Mouse (Mus musculus) kidney, adult 9 months (tissue): ENCODE data around the gene Gab3.

Source experiments
- DNase-seq: peaks from one replicate; pipeline ENCODE4 v3.0.0; 2022

Gab3 gene

DNA sequence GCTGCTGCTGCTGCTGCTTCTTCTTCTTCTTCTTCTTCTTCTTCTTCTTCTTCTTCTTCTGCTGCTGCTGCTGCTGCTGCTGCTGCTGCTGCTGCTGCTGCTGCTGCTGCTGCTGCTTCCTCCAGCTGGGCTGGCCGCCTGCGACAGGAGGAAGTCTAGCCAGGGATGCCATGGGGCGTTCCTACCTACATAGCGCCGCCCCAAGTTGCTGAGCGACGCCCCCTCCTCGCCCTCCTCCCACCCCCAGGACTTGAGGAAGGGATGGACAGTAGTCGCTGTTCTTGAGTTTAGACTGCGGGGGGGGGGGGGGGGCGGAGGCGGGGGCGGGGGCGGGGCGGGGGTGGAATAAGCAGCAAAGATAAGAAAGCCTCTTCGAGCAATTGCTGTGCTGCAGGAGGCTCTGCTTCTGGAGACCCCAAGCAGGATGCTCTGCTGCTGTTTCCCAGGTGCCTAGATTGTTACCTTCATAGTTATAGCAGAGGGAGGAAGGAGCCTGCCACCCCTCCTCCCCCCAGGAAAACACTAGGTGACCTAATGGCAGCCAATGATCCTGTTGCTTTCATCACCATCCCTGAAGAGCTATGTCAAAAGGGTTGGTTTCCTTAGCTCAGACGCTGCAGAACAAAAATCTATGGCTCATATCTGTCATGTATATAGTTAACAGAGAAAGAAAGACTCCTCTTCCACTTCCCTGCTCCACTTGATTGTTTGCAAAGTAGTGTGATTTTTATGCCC, at the start of gene Gab3:
Gene Gab3 (minus strand): TSS at position 685 of the 735 bp plus-strand sequence.
- DNase-seq = peak; percentile 37

- DNase-seq = peak; percentile 86
These were observed 45.4 kb upstream of the Gab3 start, which contains the start of gene Mpp1 for GRCm38 (mm10) chrX:75130467-75131160. Gene Mpp1 (minus strand): TSS chrX:75131016.

DNA sequence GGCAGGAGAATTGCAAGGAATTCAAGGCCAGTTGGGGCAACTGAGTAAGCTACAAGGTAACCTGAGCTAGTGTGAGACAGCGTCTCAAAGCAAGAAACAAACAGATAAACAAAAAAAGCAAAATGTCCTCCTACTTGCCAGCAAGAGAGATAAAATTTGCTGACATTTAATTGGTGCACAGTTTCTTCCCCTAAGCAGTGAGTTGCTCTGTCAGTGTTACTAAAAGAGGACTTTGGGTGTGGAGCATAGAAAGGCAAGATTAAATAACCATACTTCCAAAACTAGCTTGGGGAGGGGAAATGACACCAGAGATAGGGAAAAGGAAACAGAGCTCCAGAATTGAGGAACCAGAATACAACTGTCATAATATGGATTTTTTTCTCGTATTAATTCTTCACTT, 44.2 kb upstream of the Gab3 start:
- DNase-seq = no peak

DNA sequence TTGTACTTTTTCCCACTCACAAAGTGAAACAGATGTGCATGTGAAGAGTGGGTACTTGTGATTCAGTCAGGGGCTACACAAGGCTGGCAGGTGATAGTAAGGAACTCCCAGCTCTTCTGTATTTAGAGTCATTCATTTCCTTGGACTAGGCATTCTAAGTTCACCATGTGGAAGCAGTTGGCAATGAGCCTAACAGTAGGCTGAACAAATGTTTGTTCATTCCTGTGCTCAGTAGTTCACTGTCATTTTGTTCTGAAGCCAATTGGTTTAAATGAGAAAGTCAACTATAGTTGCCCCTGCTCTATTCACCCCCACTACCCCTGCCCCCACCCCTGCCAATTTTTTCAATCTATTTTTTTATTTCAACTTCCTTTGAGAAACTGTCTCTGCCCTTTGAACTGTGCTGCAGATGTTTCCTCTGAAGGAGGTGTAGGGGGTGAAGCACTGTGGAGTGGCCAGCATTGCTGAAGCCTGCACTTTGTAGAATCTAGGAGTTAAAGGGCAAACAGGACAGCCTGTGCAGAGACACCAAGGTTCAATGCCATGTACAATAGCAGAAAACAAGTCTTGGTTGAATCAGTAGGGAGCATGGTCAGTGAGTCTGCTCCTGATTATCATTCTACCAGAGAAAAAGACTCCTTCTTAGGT, 43.2 kb upstream of the Gab3 start:
- peak; percentile 72 for DNase-seq

- no peak for DNase-seq
These were observed 41.6 kb upstream of the Gab3 start for GRCm38 (mm10) chrX:75126893-75127292.

GRCm38 (mm10) chrX:75125606-75126005, 40.3 kb upstream of the Gab3 start:
- peak; percentile 59 for DNase-seq

GRCm38 (mm10) chrX:75115550-75115949, 30.3 kb upstream of the Gab3 start:
- no peak for DNase-seq

DNA sequence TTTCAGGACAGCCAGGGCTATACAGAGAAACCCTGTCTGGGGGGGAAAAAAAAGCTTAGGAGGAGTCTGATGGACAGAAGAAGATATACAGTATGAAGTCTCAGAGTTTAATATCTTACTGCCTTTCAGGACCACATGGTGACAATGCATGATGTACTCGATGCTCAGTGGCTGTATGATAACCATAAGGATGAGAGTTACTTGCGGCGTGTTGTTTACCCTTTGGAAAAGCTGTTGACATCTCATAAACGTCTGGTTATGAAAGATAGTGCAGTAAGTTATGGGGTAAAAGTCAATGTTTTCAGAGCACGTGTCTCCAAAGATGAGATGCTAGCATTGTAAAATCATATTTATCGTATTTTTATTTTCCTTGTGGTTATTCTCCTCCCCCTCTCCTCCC, 17.0 kb upstream of the Gab3 start:
- DNase-seq = no peak

- no peak for DNase-seq
These were observed 13.5 kb upstream of the Gab3 start for GRCm38 (mm10) chrX:75098799-75099198.

GRCm38 (mm10) chrX:75096163-75096770, 11.0 kb upstream of the Gab3 start:
- DNase-seq = no peak

DNA sequence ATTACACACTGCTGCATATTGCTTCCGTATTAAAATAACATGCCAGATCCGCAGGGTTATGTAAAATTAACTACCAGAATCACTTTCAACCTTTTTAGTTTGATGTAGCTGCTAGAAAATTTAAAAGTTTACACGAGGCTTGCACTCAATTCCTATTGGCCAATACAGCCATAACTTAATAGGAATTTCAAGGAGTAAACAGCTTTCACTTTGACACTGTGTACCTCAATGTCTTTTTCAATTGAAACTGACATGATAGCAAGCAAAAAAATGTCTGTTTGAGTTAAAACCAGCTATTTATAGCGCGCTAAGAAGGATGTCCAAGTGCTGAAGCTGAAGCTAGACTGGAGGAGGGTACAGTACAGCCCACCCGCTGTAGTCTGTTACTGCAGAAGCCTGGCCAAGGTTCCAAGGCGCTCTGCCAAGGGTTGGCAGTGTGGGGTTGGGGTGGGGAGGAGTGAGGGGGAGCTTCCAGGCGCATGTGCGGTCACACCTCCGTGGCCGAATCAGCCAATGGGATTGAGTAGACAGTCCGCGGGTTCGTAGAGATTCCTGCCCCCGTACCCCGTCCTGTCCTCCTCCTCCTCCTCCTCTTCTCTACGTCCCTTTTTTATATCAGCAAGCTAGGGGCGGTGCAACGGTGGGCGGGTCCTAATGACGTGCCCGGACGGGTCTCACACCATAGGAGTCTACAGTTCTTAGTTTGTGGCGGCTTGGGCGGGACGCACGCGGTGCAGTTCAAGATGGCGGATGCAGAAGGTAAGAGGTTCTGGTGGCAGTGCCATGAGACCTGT, 10.3 kb upstream of the Gab3 start, which contains the start of gene Dkc1:
Gene Dkc1 (plus strand): TSS at position 486 of the 794 bp plus-strand sequence.
- peak; percentile 97 for DNase-seq

DNA sequence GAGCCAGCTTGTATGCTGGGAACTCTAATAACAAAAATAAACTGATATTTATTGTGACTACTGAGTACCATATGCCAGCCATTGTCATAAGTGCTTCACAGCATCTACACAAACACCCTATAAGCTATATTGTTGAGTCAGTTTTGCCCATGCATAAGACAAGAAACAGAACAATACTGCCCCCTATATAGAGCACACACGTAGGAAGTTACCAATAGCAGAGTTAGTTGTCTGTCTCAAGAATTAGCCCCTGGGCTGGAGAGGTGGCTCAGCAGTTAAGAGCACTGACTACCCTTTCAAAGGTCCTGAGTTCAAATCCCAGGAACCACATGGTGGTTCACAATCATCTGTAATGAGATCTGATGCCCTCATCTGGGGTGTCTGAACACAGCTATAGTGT, 396 bp upstream of the Gab3 start:
- no peak for DNase-seq

GRCm38 (mm10) chrX:75083982-75084773, 1.1 kb downstream of the Gab3 start:
- peak; percentile 6 for DNase-seq

- no peak for DNase-seq
These were observed 2.9 kb downstream of the Gab3 start for GRCm38 (mm10) chrX:75082351-75082750.

GRCm38 (mm10) chrX:75056120-75056775, 29.0 kb downstream of the Gab3 start:
- DNase-seq = no peak

GRCm38 (mm10) chrX:75046921-75047635, 38.2 kb downstream of the Gab3 start:
- peak; percentile 62 for DNase-seq

- peak; percentile 65 for DNase-seq
These were observed 39.3 kb downstream of the Gab3 start for GRCm38 (mm10) chrX:75045931-75046330.

GRCm38 (mm10) chrX:75044595-75044994, 40.7 kb downstream of the Gab3 start:
- DNase-seq = peak; percentile 47

DNA sequence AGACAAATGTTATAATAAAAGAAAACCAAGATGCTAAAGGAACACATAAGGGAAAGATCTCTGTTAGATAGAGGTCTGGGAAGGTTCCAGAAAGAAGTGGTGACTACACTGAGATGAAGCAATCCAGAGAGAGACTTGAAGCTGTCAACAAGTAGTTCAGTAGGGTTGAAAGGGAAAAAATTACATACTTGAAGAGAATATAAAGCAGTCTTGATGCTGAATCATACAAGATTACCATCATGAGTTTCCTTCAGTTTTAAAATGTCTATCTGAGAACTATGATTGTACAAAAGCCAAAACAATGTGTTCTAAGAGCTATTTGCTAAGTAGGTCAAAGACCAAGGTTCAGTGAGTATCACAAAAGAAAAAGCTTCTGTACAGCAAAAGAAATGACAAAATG, 48.6 kb downstream of the Gab3 start:
- peak; percentile 7 for DNase-seq

DNA sequence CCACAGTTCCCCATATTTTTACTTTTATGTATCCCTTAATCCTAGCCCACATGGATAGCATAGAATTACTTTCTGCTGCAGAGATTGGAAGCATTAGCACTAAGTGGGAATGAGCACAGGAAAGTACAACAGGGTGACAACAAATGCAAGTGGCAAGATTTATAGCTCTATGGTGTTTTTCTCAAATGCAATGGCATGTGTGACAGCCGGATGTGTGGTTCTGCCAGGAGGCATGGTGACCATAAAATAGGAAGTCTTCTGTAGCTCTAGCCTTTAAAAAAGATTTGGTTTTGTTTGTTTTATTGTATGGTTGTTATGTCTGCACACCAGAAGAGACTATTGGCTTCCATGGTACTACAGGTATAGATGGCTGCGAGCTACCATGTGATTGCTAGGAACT, 50.1 kb downstream of the Gab3 start:
- DNase-seq = no peak
